Comparison of ENCODE assay signal across 13 mouse cellular contexts in genomic region chr3:34331889-34332276, GRCm38 (mm10).
DNase-seq lines count a peak whose midpoint lies in the region; ATAC-seq lines count a peak whose summit lies in the region.
"Had no signal": no experiment of that assay in that cellular context is flagged by ENCODE, and none has a peak within 500 bp of the region (broad histone marks: within the 10 kb centered on the region; RNA-seq: fewer than 3 reads in every experiment).

No protein-coding gene starts in this region.

- peak; percentile 82 for ATAC-seq in kidney, embryonic 15.5 days (replicated peaks; ENCODE audit: low FRiP score)
- peak; percentile 4; the same call in 1 of the 2 replicates for ATAC-seq in forebrain, embryonic 16.5 days
- ATAC-seq in midbrain, embryonic 14.5 days (ENCODE audit: low FRiP score, low TSS enrichment), result no peak
- ATAC-seq: liver, postnatal 0 days had no signal

- H3K9ac ChIP-seq in kidney, embryonic 15.5 days, result no peak overlapping the region
- H3K9ac ChIP-seq in forebrain, embryonic 16.5 days (replicated peaks; ENCODE audit: low read depth, low read length), result no peak overlapping the region
- no peak overlapping the region; the same call in 1 of the 2 replicates for H3K9ac ChIP-seq in midbrain, embryonic 14.5 days (replicated peaks; ENCODE audit: low read length)
- H3K9ac ChIP-seq: liver, postnatal 0 days had no signal

- H3K4me2 ChIP-seq in kidney, embryonic 15.5 days, result peak overlapping the region; percentile 41
- H3K4me2 ChIP-seq in forebrain, embryonic 16.5 days (ENCODE audit: low read length), result peak overlapping the region; percentile 45
- H3K4me2 ChIP-seq in midbrain, embryonic 14.5 days (ENCODE audit: low read length), result peak overlapping the region; percentile 21; the same call in 1 of the 2 replicates

- H3K4me3 ChIP-seq in kidney, embryonic 15.5 days (replicated peaks), result no peak overlapping the region
- no peak overlapping the region for H3K4me3 ChIP-seq in forebrain, embryonic 16.5 days (replicated peaks; ENCODE audit: low read length)
- H3K4me3 ChIP-seq in midbrain, embryonic 14.5 days (replicated peaks; ENCODE audit: low read depth, low read length), result no peak overlapping the region
- H3K4me3 ChIP-seq: megakaryocyte, embryonic 14.5 days had no signal

- H3K9me3 ChIP-seq in kidney, embryonic 15.5 days (replicated peaks), result no peaks in the 10 kb centered on the region
- no peaks in the 10 kb centered on the region for H3K9me3 ChIP-seq in forebrain, embryonic 16.5 days (ENCODE audit: control insufficient read depth, low read length)
- H3K9me3 ChIP-seq in midbrain, embryonic 14.5 days (ENCODE audit: control insufficient read depth, low read length), result no peaks in the 10 kb centered on the region

- peaks cover 15% of the 10 kb centered on the region for H3K4me1 ChIP-seq in kidney, embryonic 15.5 days
- H3K4me1 ChIP-seq in forebrain, embryonic 16.5 days (replicated peaks; ENCODE audit: control insufficient read depth, insufficient read depth, low read length), result peaks cover 20% of the 10 kb centered on the region
- peaks cover 21% of the 10 kb centered on the region for H3K4me1 ChIP-seq in midbrain, embryonic 14.5 days (ENCODE audit: control insufficient read depth, insufficient read depth, low read length)
- H3K4me1 ChIP-seq: megakaryocyte, embryonic 14.5 days had no signal

- no peaks in the 10 kb centered on the region for H3K36me3 ChIP-seq in kidney, embryonic 15.5 days
- no peaks in the 10 kb centered on the region for H3K36me3 ChIP-seq in forebrain, embryonic 16.5 days (ENCODE audit: control insufficient read depth, insufficient read depth)
- no peaks in the 10 kb centered on the region for H3K36me3 ChIP-seq in midbrain, embryonic 14.5 days (ENCODE audit: control insufficient read depth, insufficient read depth, low read length)

- peaks cover 46% of the 10 kb centered on the region for H3K27me3 ChIP-seq in kidney, embryonic 15.5 days
- H3K27me3 ChIP-seq in forebrain, embryonic 16.5 days (replicated peaks; ENCODE audit: control insufficient read depth, insufficient read depth, low read length), result 0 out of 2 replicates have a peak, but pooled peaks cover 3% of the 10 kb centered on the region
- no peaks in the 10 kb centered on the region for H3K27me3 ChIP-seq in midbrain, embryonic 14.5 days (ENCODE audit: control insufficient read depth, insufficient read depth, low read length)
- H3K27me3 ChIP-seq: megakaryocyte, embryonic 14.5 days had no signal

- no peak overlapping the region for H3K27ac ChIP-seq in kidney, embryonic 15.5 days
- no peak overlapping the region for H3K27ac ChIP-seq in forebrain, embryonic 16.5 days (ENCODE audit: low read length)
- H3K27ac ChIP-seq in midbrain, embryonic 14.5 days (replicated peaks; ENCODE audit: low read depth, low read length), result no peak overlapping the region

- 4% methylated on average over 5 of the region's 5 CpGs for WGBS in kidney, embryonic 15.5 days
- 27% methylated on average over 5 of the region's 5 CpGs for WGBS in forebrain, embryonic 16.5 days
- 51% methylated on average over 5 of the region's 5 CpGs for WGBS in midbrain, embryonic 14.5 days

- DNase-seq in kidney, adult 11 months, result no peak
- DNase-seq in Muller cell, postnatal 12 days (ENCODE audit: inconsistent ontology term), result peak; percentile 29
- no peak for DNase-seq in midbrain, embryonic 14.5 days
- no peak for DNase-seq in heart, adult 9 months (ENCODE audit: low spot score in 2 of 2)
- DNase-seq in lung, postnatal 36 days, result no peak
- DNase-seq in gastrocnemius, adult 18-20 months (ENCODE audit: low spot score), result no peak
- DNase-seq: cerebellum, adult 18-20 months; heart, postnatal 10 days; liver, postnatal 0 days; thymus, adult 18-20 months had no signal
